Mouse (Mus musculus) fat pad, adult 2 months (tissue): ENCODE measurements around the gene Dlg4.

ENCODE experiments used
- DNase-seq: peaks from one replicate; pipeline ENCODE4 v3.0.0-alpha.2; 2011; ENCODE audit warnings: low read depth, low spot score; ENCODE audit errors: extremely low read depth

Dlg4 gene

GRCm38 (mm10) chr11:70019495-70020021, 2.8 kb downstream of the Dlg4 start:
- no peak for DNase-seq

- DNase-seq = no peak
These were observed 3.4 kb downstream of the Dlg4 start for GRCm38 (mm10) chr11:70020022-70020631.

DNA sequence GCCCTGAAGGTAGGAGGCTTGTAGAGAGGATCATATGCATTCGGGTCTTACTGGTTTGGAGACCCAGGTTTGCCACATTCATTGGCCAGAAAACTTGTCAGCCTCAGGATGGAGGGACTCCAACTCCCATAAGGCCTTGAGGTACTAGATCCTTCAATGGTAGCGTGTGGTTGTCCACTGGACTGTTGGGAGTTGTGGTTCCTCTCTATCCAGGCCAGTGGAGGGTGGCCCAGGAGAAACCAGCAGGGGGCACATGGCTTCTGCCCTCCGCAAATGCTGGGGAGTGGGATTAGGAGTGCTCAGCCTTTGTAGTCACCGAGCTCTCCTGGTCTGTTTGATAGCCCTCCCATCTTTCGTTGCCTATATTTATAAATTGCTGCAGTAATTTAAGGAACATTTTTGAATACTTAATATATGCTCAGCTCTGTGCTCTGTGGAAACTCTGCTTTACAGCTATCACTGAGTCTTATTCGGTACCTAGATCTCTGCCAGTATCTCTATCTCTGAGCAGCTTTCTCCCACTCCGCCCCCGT, 4.1 kb downstream of the Dlg4 start:
- peak; percentile 36 for DNase-seq

DNA sequence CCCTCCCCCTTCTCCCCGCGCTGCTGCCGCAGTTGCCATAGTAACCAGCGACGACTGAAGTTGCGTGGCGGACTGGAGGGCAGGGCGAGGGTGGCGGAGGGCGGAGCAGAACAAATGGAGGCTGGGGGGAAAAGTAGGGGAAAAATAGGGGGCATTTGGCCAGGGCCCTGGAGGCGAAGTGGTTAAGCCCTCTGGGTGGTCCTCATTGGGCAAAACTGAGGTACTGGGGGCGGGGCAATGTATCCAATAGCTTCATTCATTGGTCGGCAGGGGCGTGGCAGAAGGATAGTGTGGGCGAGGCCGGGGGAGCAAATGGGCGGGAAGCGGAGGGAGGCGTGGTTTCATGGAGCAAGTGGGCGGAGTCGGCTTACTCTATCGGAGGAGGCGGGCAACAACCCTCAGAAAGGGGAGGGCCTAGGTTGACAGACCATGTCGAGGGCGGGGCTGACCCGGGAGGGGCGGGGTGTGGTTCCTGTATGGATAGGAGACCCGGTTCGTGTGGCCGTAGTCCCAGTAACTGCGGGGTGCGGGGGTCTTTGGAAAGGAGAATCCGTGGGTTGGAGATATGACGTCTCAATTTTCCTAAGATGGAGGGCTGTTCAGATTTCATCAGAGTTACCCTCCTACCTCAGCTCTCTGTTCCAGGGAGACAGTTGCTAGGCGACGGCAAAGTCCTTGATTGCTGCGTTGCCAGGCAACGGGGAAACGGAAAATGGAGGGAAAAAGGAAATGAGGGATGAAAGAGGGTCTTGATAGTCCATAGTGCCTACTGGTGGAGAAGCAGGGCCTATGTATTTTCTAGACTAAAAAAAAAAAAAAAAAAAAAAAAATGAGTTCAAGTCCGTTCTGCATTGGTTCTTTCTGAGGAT, 4.8 kb downstream of the Dlg4 start:
- peak; percentile 31 for DNase-seq

DNA sequence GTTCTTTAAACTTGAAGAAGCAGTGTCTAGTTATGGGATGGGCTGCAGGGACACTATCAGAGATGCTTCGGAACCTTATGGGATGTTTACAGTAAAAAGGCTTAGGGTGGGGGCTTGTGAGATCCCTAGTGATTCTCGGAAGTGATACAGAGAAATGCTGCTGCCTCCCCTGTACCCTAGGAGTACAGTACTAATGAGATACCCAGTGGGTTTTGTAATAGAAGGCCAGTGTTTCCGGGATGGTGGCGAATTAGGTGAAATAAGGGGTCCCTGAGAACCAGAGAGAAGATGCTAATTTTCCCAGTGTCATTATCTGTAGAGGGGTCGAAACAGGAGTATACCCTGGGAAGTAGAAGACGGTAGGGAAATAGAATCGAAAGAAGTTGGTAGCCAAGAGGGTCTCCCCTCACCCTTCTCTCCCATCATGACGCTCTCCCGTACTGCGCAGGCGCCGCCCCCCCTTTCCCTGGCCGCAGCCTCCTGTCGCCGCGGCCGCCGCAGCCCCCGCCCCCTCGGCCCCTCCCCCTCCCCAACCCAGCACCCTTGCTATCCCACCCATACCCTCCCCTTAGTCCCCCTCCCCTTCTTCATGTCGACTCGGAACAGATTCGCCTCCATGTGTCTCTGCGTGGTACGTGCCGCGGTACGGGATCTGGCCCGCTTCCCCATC, 6.9 kb downstream of the Dlg4 start:
- no peak for DNase-seq

DNA sequence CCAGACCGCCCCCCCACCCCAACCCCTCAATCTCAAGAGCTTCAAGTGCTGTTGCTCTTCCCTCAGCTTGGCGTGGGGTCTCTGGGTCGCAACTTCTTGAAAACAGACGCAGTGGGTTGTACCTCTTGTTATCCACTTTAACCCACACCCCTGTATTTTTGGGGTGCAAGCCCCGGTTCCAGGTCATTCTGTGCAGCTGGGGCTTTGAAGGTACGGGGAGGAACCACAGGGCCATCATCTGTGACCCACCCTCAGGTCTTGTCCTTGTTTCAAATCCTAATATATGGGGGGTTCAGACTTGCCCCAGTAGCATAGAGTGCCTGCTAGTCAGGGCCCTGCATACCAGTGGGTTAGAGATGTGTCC, 7.4 kb downstream of the Dlg4 start:
- no peak for DNase-seq

DNA sequence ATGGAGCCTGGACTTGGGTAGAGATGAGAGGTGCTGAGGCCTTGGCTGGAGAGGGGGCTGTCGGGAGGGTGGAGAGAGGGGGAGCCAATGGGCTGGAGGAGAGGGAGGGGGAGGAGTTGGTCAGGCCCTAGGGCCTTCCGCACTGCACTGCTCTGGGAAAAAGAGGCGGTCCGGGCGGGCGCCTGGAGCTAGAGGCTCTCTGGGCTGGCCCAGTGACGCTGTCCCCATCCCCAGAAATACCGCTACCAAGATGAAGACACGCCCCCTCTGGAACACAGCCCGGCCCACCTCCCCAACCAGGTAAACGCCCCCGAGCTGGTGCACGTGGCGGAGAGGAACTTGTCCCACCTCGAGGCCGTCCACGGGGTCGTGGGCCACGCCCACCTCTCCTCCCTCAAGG, 9.9 kb downstream of the Dlg4 start:
- no peak for DNase-seq

DNA sequence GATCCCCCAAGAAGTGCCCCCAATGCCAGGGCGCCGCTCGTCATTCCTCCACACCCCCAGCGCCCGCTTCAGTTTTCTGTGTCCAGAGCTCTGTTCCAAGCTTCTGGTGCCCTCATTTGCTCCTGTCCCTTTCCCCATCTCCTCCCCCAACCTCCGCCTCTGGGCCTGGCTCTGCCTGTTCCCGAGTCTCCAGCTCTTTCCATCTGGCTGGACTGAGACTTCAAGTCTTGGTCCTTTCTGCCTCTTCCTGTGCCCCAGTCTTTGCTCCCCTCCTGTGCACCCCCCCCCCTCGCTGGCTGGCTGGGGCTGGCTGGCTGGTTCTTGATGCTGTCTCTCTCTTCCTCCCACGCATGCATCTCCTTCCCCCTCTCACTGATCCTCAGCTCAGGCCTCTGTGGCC, 10.7 kb downstream of the Dlg4 start:
- no peak for DNase-seq

- DNase-seq = no peak
These were observed 11.8 kb downstream of the Dlg4 start for GRCm38 (mm10) chr11:70028401-70029129.

DNA sequence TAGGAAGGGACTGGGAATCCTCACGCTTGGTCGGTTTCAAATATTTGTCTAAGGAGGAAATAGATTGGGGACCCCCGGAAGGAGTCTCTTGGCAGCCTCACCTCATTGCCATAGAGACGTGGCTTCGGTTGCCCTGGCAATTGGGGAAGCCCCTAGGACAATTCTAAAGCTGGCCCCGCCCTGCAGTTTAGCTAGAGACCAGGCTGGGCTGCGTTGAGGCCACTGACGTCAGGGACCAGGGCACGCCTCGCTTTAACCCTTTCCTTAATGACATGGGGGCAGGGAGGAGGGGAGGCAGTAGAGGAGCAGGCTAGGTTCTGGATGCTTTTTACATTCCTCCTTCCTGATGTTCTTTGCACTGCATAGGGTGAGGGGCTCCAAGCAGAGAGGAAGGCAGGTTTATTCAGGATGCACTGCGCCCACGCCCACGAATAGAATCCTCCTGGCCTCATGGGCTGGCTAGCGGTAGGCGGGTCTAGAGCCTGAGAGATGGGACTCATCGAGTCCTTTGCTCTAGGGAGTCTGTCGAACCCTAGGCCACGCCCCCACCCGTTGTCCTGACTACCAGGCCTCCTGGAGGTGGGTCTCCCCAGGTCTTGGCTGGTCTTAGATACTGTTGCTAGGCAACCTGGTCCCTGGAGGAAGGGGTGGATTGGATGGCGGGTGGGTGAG, 12.5 kb downstream of the Dlg4 start:
- DNase-seq = no peak

DNA sequence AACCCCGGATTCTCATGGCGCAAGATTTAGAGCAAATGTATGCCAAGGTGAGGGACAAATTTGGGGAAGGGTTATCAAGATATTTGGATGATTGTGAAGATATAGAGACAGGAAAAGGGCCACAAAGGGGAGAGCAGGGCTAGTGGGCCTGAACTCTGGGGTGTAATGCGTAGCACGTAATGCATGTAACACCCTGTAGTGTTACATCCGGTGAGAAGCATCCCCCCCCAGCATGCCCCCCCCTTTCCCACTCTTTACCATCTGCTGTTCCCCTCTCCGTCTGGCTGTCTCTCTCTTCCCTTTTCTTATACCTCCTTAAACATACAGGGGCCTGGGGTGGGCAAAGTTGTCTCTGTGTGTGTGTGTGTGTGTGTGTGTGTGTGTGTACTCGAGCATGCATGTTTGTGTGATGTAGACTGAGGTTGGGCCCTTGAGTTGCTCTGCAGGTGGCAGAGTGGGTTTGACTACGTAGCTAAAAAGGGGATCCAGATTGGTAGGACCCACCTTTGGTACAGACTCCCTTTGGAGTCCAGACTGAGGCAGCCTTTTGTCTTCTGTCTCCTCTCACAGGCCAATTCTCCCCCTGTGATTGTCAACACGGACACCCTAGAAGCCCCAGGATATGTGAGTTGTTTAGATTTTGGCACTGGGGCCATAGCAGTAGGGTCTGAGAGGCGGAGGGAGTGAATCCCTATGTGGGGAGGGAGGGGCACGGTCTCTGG, 13.2 kb downstream of the Dlg4 start:
- DNase-seq = no peak

GRCm38 (mm10) chr11:70030651-70031320, 14.0 kb downstream of the Dlg4 start:
- DNase-seq = no peak

GRCm38 (mm10) chr11:70031321-70031670, 14.6 kb downstream of the Dlg4 start:
- DNase-seq = no peak

GRCm38 (mm10) chr11:70038174-70038573, 21.4 kb downstream of the Dlg4 start:
- DNase-seq = no peak

DNA sequence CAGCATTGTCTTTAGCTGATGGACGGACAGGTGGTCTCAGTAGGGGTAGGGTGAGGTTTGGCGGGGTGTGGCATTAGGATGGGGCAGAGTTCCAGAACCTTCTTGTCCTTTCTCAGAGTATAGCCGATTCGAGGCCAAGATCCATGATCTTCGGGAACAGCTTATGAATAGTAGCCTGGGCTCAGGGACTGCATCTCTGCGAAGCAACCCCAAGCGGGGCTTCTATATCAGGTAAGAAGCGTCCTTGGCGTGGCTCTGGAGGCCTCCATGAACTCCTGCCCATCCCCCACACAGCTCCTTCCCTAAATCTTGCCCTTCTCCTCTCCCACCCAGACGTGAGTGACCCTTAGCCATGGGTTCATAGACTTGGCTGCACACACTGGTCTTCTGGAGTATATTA, 22.9 kb downstream of the Dlg4 start:
- DNase-seq = no peak

DNA sequence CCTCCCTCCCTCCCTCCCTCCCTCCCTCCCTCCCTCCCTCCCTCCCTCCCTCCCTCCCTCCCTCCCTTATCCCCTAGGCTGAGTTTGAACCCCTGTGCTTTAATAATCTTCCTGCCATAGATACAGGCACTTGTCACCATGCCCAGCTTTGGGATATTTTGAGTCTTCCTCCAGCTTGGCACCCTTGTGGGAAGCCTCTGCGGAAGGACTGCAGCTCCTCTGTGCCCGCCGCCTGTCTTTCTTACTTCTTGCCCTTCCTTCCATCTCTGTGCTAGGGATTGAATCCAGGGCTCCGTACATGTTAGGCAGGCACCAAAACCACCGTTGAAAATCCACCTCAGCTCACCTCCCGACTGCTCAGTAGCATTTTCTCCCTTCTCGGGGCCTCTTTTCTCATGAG, 23.4 kb downstream of the Dlg4 start:
- DNase-seq = no peak

DNA sequence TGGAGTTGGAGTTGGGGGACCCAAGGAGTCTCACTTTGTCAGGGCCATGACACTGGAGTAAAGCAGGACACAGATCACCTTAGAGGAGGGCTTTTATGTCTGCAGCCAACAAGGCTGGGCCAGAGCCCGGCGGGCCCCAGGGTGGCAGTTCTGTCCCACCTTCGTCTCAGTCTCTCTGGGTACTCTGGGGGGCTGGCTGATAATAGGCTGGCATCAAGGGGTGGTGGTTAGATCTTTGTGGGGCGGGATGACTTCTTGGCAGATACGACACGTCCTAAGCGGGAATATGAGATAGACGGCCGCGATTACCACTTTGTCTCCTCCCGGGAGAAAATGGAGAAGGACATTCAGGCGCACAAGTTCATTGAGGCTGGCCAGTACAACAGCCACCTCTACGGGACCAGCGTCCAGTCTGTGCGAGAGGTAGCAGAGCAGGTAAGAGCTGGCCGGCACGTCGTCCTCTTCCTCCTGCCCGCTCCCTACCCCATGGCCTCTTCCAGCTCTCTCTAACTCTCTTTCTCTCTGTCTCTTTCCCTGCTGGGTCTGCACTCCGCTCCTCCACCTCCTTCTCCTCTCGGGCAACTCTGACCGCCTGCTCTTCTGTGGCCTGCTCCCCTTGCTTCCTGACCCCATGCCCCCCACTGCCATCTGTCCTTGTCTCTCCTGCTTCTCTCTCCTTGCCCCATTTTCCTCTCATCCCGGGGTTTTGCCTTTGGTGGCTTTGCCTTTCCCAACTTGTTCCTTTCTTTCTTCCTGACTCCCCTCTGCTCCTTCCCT, 25.8 kb downstream of the Dlg4 start:
- DNase-seq = no peak

DNA sequence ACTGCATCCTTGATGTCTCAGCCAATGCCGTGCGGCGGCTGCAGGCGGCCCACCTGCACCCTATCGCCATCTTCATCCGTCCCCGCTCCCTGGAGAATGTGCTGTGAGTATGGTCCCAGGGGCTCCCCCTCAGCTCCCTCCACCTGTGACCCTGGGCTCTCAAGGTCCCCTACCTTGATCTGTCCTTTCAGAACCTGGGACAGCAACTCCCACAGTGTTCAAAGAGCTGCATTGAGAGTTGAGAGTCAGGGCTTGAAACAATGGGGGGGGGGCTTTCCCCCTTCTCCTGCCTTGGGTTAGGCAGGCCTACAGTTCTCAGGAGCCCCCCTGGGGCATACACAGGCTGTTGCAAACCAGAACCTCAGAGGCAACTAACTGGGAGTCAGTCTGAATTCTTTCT, 26.9 kb downstream of the Dlg4 start:
- no peak for DNase-seq

DNA sequence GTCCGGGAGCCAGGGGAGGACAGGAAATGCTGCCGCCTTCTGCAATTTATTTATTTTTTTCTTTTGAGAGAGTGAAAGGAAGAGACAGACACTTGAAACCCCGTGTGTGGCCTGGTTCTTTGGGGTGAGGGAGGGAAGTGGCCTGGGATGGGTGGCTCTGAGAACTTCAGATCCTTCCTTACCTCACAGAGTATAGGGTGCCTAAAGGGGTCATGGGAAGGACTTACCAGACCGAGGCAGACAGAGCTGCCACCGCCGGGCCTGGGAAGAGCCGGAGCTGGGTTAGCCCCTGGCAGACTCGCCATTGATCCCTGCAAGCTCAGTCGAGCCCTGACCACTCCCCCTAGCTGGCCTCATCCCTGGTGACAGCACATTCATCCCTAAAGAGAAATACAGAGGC, 28.7 kb downstream of the Dlg4 start:
- DNase-seq = no peak
